11 mouse cellular contexts compared by ENCODE assay signal in genomic region chr11:53518759-53519158, GRCm38 (mm10). TPM values are rescaled to one million over a fixed set of nuclear protein-coding genes. Genes with fewer than 3 reads are reported as not detected.
DNase-seq lines count a peak whose midpoint lies in the region; ATAC-seq and TF ChIP-seq lines count a peak whose summit lies in the region.
"Had no signal": no experiment of that assay in that cellular context is flagged by ENCODE, and none has a peak within 500 bp of the region (broad histone marks: within the 10 kb centered on the region; RNA-seq: fewer than 3 reads in every experiment).

No protein-coding gene starts in this region.

- no peak for ATAC-seq in forebrain, postnatal 0 days
- ATAC-seq in forebrain, embryonic 14.5 days = no peak
- ATAC-seq in limb, embryonic 11.5 days (ENCODE audit: insufficient number of reproducible peaks, low FRiP score, low TSS enrichment, low read depth) = no peak

- H3K4me3 ChIP-seq in forebrain, postnatal 0 days (ENCODE audit: low read depth, low read length) = no peak overlapping the region
- H3K4me3 ChIP-seq in forebrain, embryonic 14.5 days (ENCODE audit: low read depth, low read length) = no peak overlapping the region
- peak overlapping the region; percentile 78; the same call in 1 of the 2 replicates for H3K4me3 ChIP-seq in limb, embryonic 11.5 days (ENCODE audit: low read depth, low read length)

- H3K9me3 ChIP-seq in forebrain, postnatal 0 days (ENCODE audit: low read length) = no peaks in the 10 kb centered on the region
- H3K9me3 ChIP-seq in forebrain, embryonic 14.5 days (replicated peaks; ENCODE audit: control insufficient read depth, low read length) = no peaks in the 10 kb centered on the region
- no peaks in the 10 kb centered on the region for H3K9me3 ChIP-seq in limb, embryonic 11.5 days (ENCODE audit: control insufficient read depth, low read length)

- TF ChIP-seq CTCF in forebrain, postnatal 0 days (IDR thresholded peaks at IDR 0.05; ENCODE audit: low read depth) = no peak

- peaks cover 14% of the 10 kb centered on the region for H3K4me1 ChIP-seq in forebrain, postnatal 0 days (ENCODE audit: insufficient read depth)
- peaks cover 19% of the 10 kb centered on the region for H3K4me1 ChIP-seq in forebrain, embryonic 14.5 days (ENCODE audit: control insufficient read depth, insufficient read depth, low read length)
- H3K4me1 ChIP-seq in limb, embryonic 11.5 days (ENCODE audit: control insufficient read depth, insufficient read depth, low read length) = peaks cover 14% of the 10 kb centered on the region

- H3K9ac ChIP-seq in forebrain, postnatal 0 days = no peak overlapping the region
- H3K9ac ChIP-seq in forebrain, embryonic 14.5 days (ENCODE audit: low read length) = no peak overlapping the region
- no peak overlapping the region for H3K9ac ChIP-seq in limb, embryonic 11.5 days (ENCODE audit: low read length)

- no peak overlapping the region; the same call in 1 of the 2 replicates for H3K27ac ChIP-seq in forebrain, postnatal 0 days (ENCODE audit: low read depth, low read length)
- no peak overlapping the region for H3K27ac ChIP-seq in forebrain, embryonic 14.5 days (ENCODE audit: low read depth, low read length)
- no peak overlapping the region for H3K27ac ChIP-seq in limb, embryonic 11.5 days (replicated peaks; ENCODE audit: low read depth, low read length)

- H3K36me3 ChIP-seq in forebrain, postnatal 0 days (ENCODE audit: insufficient read depth) = no peaks in the 10 kb centered on the region
- no peaks in the 10 kb centered on the region for H3K36me3 ChIP-seq in forebrain, embryonic 14.5 days (ENCODE audit: control insufficient read depth, insufficient read depth, low read length)
- H3K36me3 ChIP-seq in limb, embryonic 11.5 days (ENCODE audit: control insufficient read depth, insufficient read depth, low read length) = no peaks in the 10 kb centered on the region

- no peaks in the 10 kb centered on the region for H3K27me3 ChIP-seq in forebrain, postnatal 0 days (ENCODE audit: insufficient read depth, low read length)
- H3K27me3 ChIP-seq in forebrain, embryonic 14.5 days (replicated peaks; ENCODE audit: control insufficient read depth, insufficient read depth, low read length) = no peaks in the 10 kb centered on the region
- no peaks in the 10 kb centered on the region for H3K27me3 ChIP-seq in limb, embryonic 11.5 days (ENCODE audit: control insufficient read depth, insufficient read depth, low read length)

- H3K4me2 ChIP-seq in forebrain, postnatal 0 days (ENCODE audit: low read depth) = peak overlapping the region; percentile 73
- H3K4me2 ChIP-seq in forebrain, embryonic 14.5 days (ENCODE audit: low read length) = no peak overlapping the region; the same call in 1 of the 2 replicates
- peak overlapping the region; percentile 84; the same call in 1 of the 2 replicates for H3K4me2 ChIP-seq in limb, embryonic 11.5 days (ENCODE audit: low read depth, severe bottlenecking)

- DNase-seq in forebrain, postnatal 0 days = no peak
- no peak for DNase-seq in forebrain, embryonic 14.5 days (ENCODE audit: low spot score)
- peak; percentile 33 for DNase-seq in spleen, adult 12 weeks (ENCODE audit: low spot score)
- DNase-seq in spleen, adult 18-20 months = no peak
- DNase-seq in limb, embryonic 11.5 days (ENCODE audit: low spot score) = no peak
- DNase-seq in spleen, postnatal 10 days (ENCODE audit: low spot score in 2 of 2) = peak; percentile 40 to 61
- DNase-seq in ovary, adult 18-20 months (ENCODE audit: low spot score) = no peak
- no peak for DNase-seq in heart, postnatal 10 days
- DNase-seq: adrenal gland, postnatal 25 days had no signal

- intact Hi-C loops in heart, postnatal 10 days (cut with DNase I) = no loop called here

- WGBS in forebrain, postnatal 0 days = 69% methylated on average over 5 of the region's 5 CpGs
- 65% methylated on average over 5 of the region's 5 CpGs for WGBS in forebrain, embryonic 14.5 days
- whole genome bisulfite sequencing in limb, embryonic 11.5 days = 51% methylated on average over 5 of the region's 5 CpGs

RNA-seq across cellular contexts. Expression of gene Sept8, which starts 0.3 kb away (rescaled TPM):
- 37.2 and 40.9 TPM in 2 replicates for total RNA-seq in forebrain, postnatal 0 days (2014; rRNA removed)
- 13.5 and 18.2 TPM in 2 replicates for polyA plus RNA-seq in forebrain, postnatal 0 days (2015; fragmentation: Nextera tagmentation; extraction: Ambion mirVana)
- 12.3 and 16.7 TPM in 2 replicates for polyA plus RNA-seq in forebrain, embryonic 14.5 days (2014; fragmentation: Nextera tagmentation; extraction: Ambion mirVana)
- 22.5 and 27.2 TPM in 2 replicates for polyA plus RNA-seq in limb, embryonic 11.5 days (2014; fragmentation: Nextera tagmentation; extraction: Ambion mirVana)
- total RNA-seq in heart, postnatal 10 days (2021) = 10 to 100 TPM; 62.5 to 62.7 TPM

RNA-seq across cellular contexts. Expression of gene Sowaha, which starts 38.7 kb away (rescaled TPM):
- 13.2 and 13.5 TPM in 2 replicates for total RNA-seq in forebrain, postnatal 0 days (2014; rRNA removed)
- 5.0 and 7.9 TPM in 2 replicates for polyA plus RNA-seq in forebrain, postnatal 0 days (2015; fragmentation: Nextera tagmentation; extraction: Ambion mirVana)
- polyA plus RNA-seq in forebrain, embryonic 14.5 days (2014; fragmentation: Nextera tagmentation; extraction: Ambion mirVana) = 1.2 and 1.7 TPM in 2 replicates
- polyA plus RNA-seq in limb, embryonic 11.5 days (2014; fragmentation: Nextera tagmentation; extraction: Ambion mirVana) = 0.08 and 0.20 TPM in 2 replicates
- under 1 TPM; 0.10 TPM for total RNA-seq in heart, postnatal 10 days (2021)
- total RNA-seq: CH12.LX; neutrophil, adult 5-6 weeks had no signal

RNA-seq across cellular contexts. Expression of gene Gm9945, which starts 38.8 kb away (rescaled TPM):
- not detected in 2 replicates for total RNA-seq in forebrain, postnatal 0 days (2014; rRNA removed)
- 0.15 and 0.28 TPM in 2 replicates for polyA plus RNA-seq in forebrain, postnatal 0 days (2015; fragmentation: Nextera tagmentation; extraction: Ambion mirVana)
- polyA plus RNA-seq in forebrain, embryonic 14.5 days (2014; fragmentation: Nextera tagmentation; extraction: Ambion mirVana) = 0.19 TPM in 1 of 2 replicates, not detected in the other
- not detected in 2 replicates for polyA plus RNA-seq in limb, embryonic 11.5 days (2014; fragmentation: Nextera tagmentation; extraction: Ambion mirVana)
- not detected for total RNA-seq in heart, postnatal 10 days (2021)
- total RNA-seq: adrenal gland, postnatal 25 days; CH12.LX; neutrophil, adult 5-6 weeks had no signal

RNA-seq across cellular contexts. Expression of gene Kif3a, which starts 48.4 kb away (rescaled TPM):
- 103 and 118 TPM in 2 replicates for total RNA-seq in forebrain, postnatal 0 days (2014; rRNA removed)
- 241 and 330 TPM in 2 replicates for polyA plus RNA-seq in forebrain, postnatal 0 days (2015; fragmentation: Nextera tagmentation; extraction: Ambion mirVana)
- 215 and 216 TPM in 2 replicates for polyA plus RNA-seq in forebrain, embryonic 14.5 days (2014; fragmentation: Nextera tagmentation; extraction: Ambion mirVana)
- 72.0 and 79.4 TPM in 2 replicates for polyA plus RNA-seq in limb, embryonic 11.5 days (2014; fragmentation: Nextera tagmentation; extraction: Ambion mirVana)
- 10 to 100 TPM; 12.3 to 14.4 TPM for total RNA-seq in heart, postnatal 10 days (2021)

RNA-seq across cellular contexts. Expression of gene Gm9837, which starts 48.5 kb away (rescaled TPM):
- total RNA-seq in forebrain, postnatal 0 days (2014; rRNA removed) = 1.7 TPM in 1 of 2 replicates, not detected in the other
- polyA plus RNA-seq in forebrain, postnatal 0 days (2015; fragmentation: Nextera tagmentation; extraction: Ambion mirVana) = not detected in 2 replicates
- polyA plus RNA-seq in forebrain, embryonic 14.5 days (2014; fragmentation: Nextera tagmentation; extraction: Ambion mirVana) = not detected in 2 replicates
- not detected in 2 replicates for polyA plus RNA-seq in limb, embryonic 11.5 days (2014; fragmentation: Nextera tagmentation; extraction: Ambion mirVana)
- total RNA-seq in heart, postnatal 10 days (2021) = not detected
- total RNA-seq: adrenal gland, postnatal 25 days; CH12.LX; neutrophil, adult 5-6 weeks had no signal

Comparison
In these comparisons a context has a peak if more than half of its experiments do, and no peak if none do; other contexts are left out.
1. DNase-seq: peak in spleen, adult 12 weeks (single experiment) and spleen, postnatal 10 days (2 of 2); none in forebrain, postnatal 0 days (single experiment), forebrain, embryonic 14.5 days (single experiment), spleen, adult 18-20 months (0 of 2), limb, embryonic 11.5 days (single experiment), ovary, adult 18-20 months (single experiment) and heart, postnatal 10 days (0 of 2).